Mouse (Mus musculus) bone marrow macrophage, adult 2 months (primary cell): ENCODE data around the gene C1qtnf3. TPM values are rescaled to one million over a fixed set of nuclear protein-coding genes. Genes with fewer than 3 reads are reported as not detected.

Source experiments
- H3K27ac ChIP-seq: 2 replicates; pipeline ENCODE4 v1.5.1; 2012; ENCODE audit warnings: low read depth, low read length; ENCODE audit not compliant: insufficient read depth
- H3K4me1 ChIP-seq: 2 replicates; pipeline ENCODE4 v1.6.1; 2012; ENCODE audit warnings: low read length; ENCODE audit not compliant: control insufficient read depth, insufficient read depth
- H3K4me3 ChIP-seq: 2 replicates; pipeline ENCODE4 v1.5.1; 2012; ENCODE audit warnings: mild to moderate bottlenecking, low read length, moderate library complexity; ENCODE audit not compliant: insufficient read depth
- CTCF ChIP-seq: IDR thresholded peaks from 2 replicates; pipeline ENCODE4 v1.5.1; 2012; ENCODE audit warnings: low read depth, mild to moderate bottlenecking, low read length, moderate library complexity
- POLR2A ChIP-seq: IDR thresholded peaks from 2 replicates; pipeline ENCODE4 v1.6.1; 2012; ENCODE audit warnings: mild to moderate bottlenecking, low read depth, low read length, borderline replicate concordance
- polyA plus RNA-seq: library from polyadenylated mRNA; stranded (reverse); fragments of >200 nt; gene quantifications from 2 replicates; pipeline ENCODE4 v1.2.4, GENCODE M21; 2012; ENCODE audit not compliant: missing spikeins, insufficient read depth, insufficient read length

The C1qtnf3 gene
- polyA plus RNA-seq, 1 experiment: not detected

GRCm38 (mm10) chr15:10990411-10990810 lies 38.3 kb downstream of the C1qtnf3 start:
- Histone ChIP-seq H3K4me1 (no peaks in the 10 kb centered on the region), H3K27ac (no peak overlapping the region), H3K4me3 (no peak overlapping the region)
- TF ChIP-seq POLR2A (no peak), CTCF (no peak)

- no peaks in the 10 kb centered on the region for H3K4me1 ChIP-seq
- no peak for TF ChIP-seq CTCF
- TF ChIP-seq POLR2A: no peak
- no peak overlapping the region for H3K27ac ChIP-seq
- no peak overlapping the region for H3K4me3 ChIP-seq
These were observed 39.4 kb downstream of the C1qtnf3 start for GRCm38 (mm10) chr15:10991566-10991965.

- no peak overlapping the region for H3K27ac ChIP-seq
- no peaks in the 10 kb centered on the region for H3K4me1 ChIP-seq
- no peak for TF ChIP-seq CTCF
- no peak overlapping the region for H3K4me3 ChIP-seq
These were observed 47.7 kb downstream of the C1qtnf3 start for GRCm38 (mm10) chr15:10999832-11000231.

- no peak for TF ChIP-seq POLR2A
- TF ChIP-seq CTCF: no peak
- Histone ChIP-seq H3K4me3 (no peak within 1 kb of the TSS), H3K4me1 (no peaks in the 10 kb centered on the region), H3K27ac (no peak within 1 kb of the TSS)
These were observed 48.3 kb downstream of the C1qtnf3 start, which contains the start of gene Slc45a2 for GRCm38 (mm10) chr15:11000421-11000820. Slc45a2 (plus strand) TSS chr15:11000721.

DNA sequence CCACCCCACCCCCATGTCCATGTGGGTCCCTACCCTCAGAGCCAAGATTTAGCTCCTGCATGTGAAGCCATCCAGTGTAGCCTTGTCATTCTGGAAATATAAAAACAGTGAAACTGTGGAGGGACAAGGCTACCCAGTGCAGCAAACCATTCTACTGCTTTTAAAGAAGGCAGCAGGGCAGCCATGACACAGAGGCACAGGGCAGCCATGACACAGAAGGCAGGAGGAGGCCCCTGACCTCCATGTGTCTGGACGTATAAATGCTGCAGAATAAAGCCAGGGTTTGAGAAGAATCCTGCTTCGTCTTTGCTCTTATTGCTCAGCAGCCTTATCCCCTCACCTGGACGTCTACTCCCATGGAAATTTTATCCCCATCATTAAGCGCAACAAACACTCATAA lies 51.7 kb downstream of the C1qtnf3 start:
- Histone ChIP-seq H3K4me1 (no peaks in the 10 kb centered on the region), H3K4me3 (no peak overlapping the region), H3K27ac (no peak overlapping the region)
- TF ChIP-seq POLR2A (no peak), CTCF (no peak)

GRCm38 (mm10) chr15:11004646-11005045 lies 52.5 kb downstream of the C1qtnf3 start:
- Histone ChIP-seq H3K27ac (no peak overlapping the region), H3K4me1 (no peaks in the 10 kb centered on the region), H3K4me3 (no peak overlapping the region)
- TF ChIP-seq CTCF (no peak), POLR2A (no peak)

GRCm38 (mm10) chr15:11008756-11009155 lies 56.6 kb downstream of the C1qtnf3 start:
- Histone ChIP-seq H3K4me3 (no peak overlapping the region), H3K27ac (no peak overlapping the region), H3K4me1 (no peaks in the 10 kb centered on the region)
- no peak for TF ChIP-seq CTCF
- no peak for TF ChIP-seq POLR2A

- no peak overlapping the region for H3K4me3 ChIP-seq
- TF ChIP-seq POLR2A (no peak), CTCF (no peak)
- H3K4me1 ChIP-seq: no peaks in the 10 kb centered on the region
- no peak overlapping the region for H3K27ac ChIP-seq
These were observed 58.9 kb downstream of the C1qtnf3 start for GRCm38 (mm10) chr15:11010976-11011548.

DNA sequence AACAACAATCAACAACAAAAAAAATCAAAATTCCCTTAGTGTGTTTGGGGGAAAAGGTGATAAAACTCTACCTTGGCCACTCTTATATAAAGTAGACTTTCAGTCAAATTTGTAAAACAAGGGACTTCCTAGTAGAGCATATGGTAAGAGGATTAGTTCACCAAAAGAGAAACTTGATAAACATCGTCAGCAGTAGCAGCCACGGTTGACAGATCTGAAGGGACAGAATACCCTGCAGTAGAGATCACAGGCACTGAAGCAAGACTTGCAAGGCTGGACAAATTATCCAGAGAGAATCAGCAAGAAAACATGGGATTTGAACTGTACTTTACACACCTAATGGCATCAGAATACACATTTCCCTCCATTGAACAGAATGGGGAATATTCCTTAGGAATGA lies 62.8 kb downstream of the C1qtnf3 start:
- Histone ChIP-seq H3K4me3 (no peak overlapping the region), H3K4me1 (no peaks in the 10 kb centered on the region), H3K27ac (no peak overlapping the region)
- TF ChIP-seq CTCF (no peak), POLR2A (no peak)

- Histone ChIP-seq H3K4me1 (no peaks in the 10 kb centered on the region), H3K4me3 (no peak overlapping the region), H3K27ac (no peak overlapping the region)
- no peak for TF ChIP-seq CTCF
- no peak for TF ChIP-seq POLR2A
These were observed 74.8 kb downstream of the C1qtnf3 start for GRCm38 (mm10) chr15:11026801-11027561.

Other genes starting within 250 kb of the C1qtnf3 start
- gene Rai14, start 237.7 kb upstream of the C1qtnf3 start, polyA plus RNA-seq: 4.4 and 6.2 TPM in 2 replicates
- 2.5 and 3.5 TPM in 2 replicates for gene Amacr, start 29.4 kb downstream of the C1qtnf3 start, polyA plus RNA-seq
- not detected in 2 replicates for gene Slc45a2, start 48.4 kb downstream of the C1qtnf3 start, polyA plus RNA-seq
- gene Rxfp3, start 85.7 kb downstream of the C1qtnf3 start, polyA plus RNA-seq: not detected in 2 replicates
- gene Adamts12, start 112.5 kb downstream of the C1qtnf3 start, polyA plus RNA-seq: 0.23 TPM in 1 of 2 replicates, not detected in the other